Mouse (Mus musculus) kidney, embryonic 15.5 days (tissue): ENCODE measurements around the gene Sept3. TPM values are rescaled to one million over a fixed set of nuclear protein-coding genes. Genes with fewer than 3 reads are reported as not detected.

ENCODE experiments used
- ATAC-seq: fragments of 200-750 bp; cut with Nextera tagmentation; replicated peaks from 2 replicates; pipeline ENCODE4 v1.8.0; 2017; ENCODE audit warnings: moderate TSS enrichment; ENCODE audit not compliant: low FRiP score
- H3K27ac ChIP-seq: fragments of 300-500 bp; sonication (generic); 2 replicates; pipeline ENCODE4 v1.5.1; 2015; ENCODE audit warnings: mild to moderate bottlenecking, inconsistent platforms
- H3K27me3 ChIP-seq: fragments of 300-500 bp; sonication (generic); 2 replicates; pipeline ENCODE4 v1.6.1; 2015; ENCODE audit warnings: inconsistent platforms
- H3K36me3 ChIP-seq: fragments of 300-500 bp; sonication (generic); 2 replicates; pipeline ENCODE4 v1.6.1; 2015; ENCODE audit warnings: inconsistent platforms
- H3K4me1 ChIP-seq: fragments of 300-500 bp; sonication (generic); 2 replicates; pipeline ENCODE4 v1.6.1; 2015; ENCODE audit warnings: inconsistent platforms
- H3K4me2 ChIP-seq: fragments of 300-500 bp; sonication (generic); 2 replicates; pipeline ENCODE4 v1.6.1; 2015; ENCODE audit warnings: moderate library complexity, mild to moderate bottlenecking, inconsistent platforms
- H3K4me3 ChIP-seq: fragments of 300-500 bp; sonication (generic); replicated peaks from 2 replicates; pipeline ENCODE4 v1.5.1; 2015; ENCODE audit warnings: mild to moderate bottlenecking, inconsistent platforms
- H3K9ac ChIP-seq: fragments of 300-500 bp; sonication (generic); 2 replicates; pipeline ENCODE4 v1.6.1; 2015; ENCODE audit warnings: mild to moderate bottlenecking, inconsistent platforms
- H3K9me3 ChIP-seq: fragments of 300-500 bp; sonication (generic); replicated peaks from 2 replicates; pipeline ENCODE4 v1.6.1; 2016; ENCODE audit warnings: inconsistent platforms
- WGBS: fragments of 180-500 bp; shearing (Covaris S2); methylation state at CpG from one replicate; pipeline ENCODE4 v1.1.7; 2015; ENCODE audit warnings: mixed read lengths; 5-methylcytosine and 5-hydroxymethylcytosine counted together
- polyA plus RNA-seq: library from polyadenylated mRNA; unstranded; fragments of >200 nt; fragmentation: Nextera tagmentation; extraction: Ambion mirVana; gene quantifications from 2 replicates; pipeline ENCODE4 v1.2.1, GENCODE M21; 2015

Sept3 gene
- polyA plus RNA-seq, 1 experiment from 2014 or later = 13.6 TPM

GRCm38 (mm10) chr15:82308416-82308815 lies 33.7 kb downstream of the Sept3 start:
- ATAC-seq = no peak
- H3K9ac ChIP-seq = no peak overlapping the region

DNA sequence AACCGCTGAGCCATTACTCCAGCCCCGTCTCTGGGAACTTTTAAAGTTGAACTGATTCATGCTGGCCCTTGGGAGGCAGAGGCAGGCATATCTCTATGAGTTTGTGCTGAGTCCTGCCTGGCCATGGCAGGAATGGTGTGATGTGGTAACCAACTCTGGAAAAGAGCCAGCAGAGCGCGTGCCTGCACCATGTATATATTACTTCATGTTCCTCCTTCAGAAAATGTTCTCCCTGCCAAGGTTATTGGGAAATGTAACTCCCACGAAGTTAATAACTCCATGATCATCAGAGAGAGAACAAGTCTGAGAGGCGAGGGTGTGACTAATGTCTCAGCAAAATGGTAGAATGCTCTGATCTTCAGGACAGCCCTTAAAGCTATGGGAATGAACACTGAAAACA lies 43.1 kb downstream of the Sept3 start:
- ATAC-seq = no peak
- WGBS = 84% methylated on average over 6 of the region's 6 CpGs
- Histone ChIP-seq H3K4me1 (peaks cover 20% of the 10 kb centered on the region), H3K4me2 (no peak overlapping the region), H3K4me3 (no peak overlapping the region), H3K9ac (no peak overlapping the region), H3K36me3 (no peaks in the 10 kb centered on the region), H3K27me3 (no peaks in the 10 kb centered on the region), H3K9me3 (no peaks in the 10 kb centered on the region), H3K27ac (no peak overlapping the region)

More at GRCm38 (mm10) chr15:82308416-82308815, 33.7 kb downstream of the Sept3 start:
- Histone ChIP-seq H3K4me3 (no peak overlapping the region), H3K9me3 (no peaks in the 10 kb centered on the region), H3K4me2 (no peak overlapping the region), H3K4me1 (0 out of 2 replicates have a peak, but pooled peaks cover 2% of the 10 kb centered on the region), H3K27me3 (no peaks in the 10 kb centered on the region), H3K27ac (no peak overlapping the region), H3K36me3 (no peaks in the 10 kb centered on the region)
- WGBS = 76% methylated on average over 3 of the region's 3 CpGs

DNA sequence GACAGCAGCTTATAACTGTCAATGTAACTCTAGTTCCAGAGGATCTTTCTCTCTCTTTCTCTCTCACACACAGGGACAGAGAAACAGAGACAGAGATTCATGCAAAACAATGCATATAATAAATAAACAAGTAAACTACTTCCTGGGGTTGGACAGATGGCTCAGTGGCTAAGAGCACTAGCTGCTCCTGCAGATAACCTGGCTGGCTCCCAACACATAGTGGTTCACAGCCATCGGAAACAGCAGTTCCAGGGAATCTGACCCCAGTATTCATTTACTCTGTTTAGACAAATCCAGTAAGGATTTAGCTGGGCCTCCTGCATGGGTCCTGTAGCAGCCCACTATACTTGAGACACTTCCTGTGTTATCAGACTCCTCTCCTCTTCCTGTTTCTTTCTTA lies 44.9 kb downstream of the Sept3 start:
- no peaks in the 10 kb centered on the region for H3K36me3 ChIP-seq
- H3K4me2 ChIP-seq = no peak overlapping the region
- H3K9me3 ChIP-seq = no peaks in the 10 kb centered on the region
- H3K4me3 ChIP-seq = no peak overlapping the region
- WGBS = 48% methylated on average over 1 of the region's 1 CpGs
- no peaks in the 10 kb centered on the region for H3K27me3 ChIP-seq
- peaks cover 17% of the 10 kb centered on the region for H3K4me1 ChIP-seq
- no peak overlapping the region for H3K27ac ChIP-seq
- ATAC-seq = no peak
- H3K9ac ChIP-seq = no peak overlapping the region

GRCm38 (mm10) chr15:82322195-82322594 lies 47.5 kb downstream of the Sept3 start:
- no peak for ATAC-seq
- no peak overlapping the region for H3K27ac ChIP-seq
- WGBS = 76% methylated on average over 8 of the region's 8 CpGs

DNA sequence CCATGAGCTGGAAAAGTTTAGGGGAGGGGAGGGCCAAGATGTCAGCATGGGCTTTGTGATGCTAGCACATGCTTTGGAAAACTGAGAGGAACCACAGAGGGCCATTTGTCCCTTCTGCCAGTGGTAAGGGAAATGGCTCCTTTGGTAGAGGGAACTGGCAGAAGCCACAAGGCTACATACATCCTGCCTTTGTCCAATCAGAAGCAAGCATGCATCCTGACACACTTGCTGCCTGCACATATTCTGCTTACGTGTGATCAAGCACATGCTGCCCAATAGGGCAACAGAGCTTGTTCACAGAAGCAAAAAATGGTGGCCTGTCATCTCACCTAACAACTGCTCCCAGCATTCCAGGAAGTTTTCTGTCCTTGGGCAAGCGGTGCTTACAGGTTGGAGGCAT lies 50.7 kb downstream of the Sept3 start:
- Histone ChIP-seq H3K9me3 (no peaks in the 10 kb centered on the region), H3K4me2 (no peak overlapping the region), H3K27me3 (no peaks in the 10 kb centered on the region), H3K4me1 (0 out of 2 replicates have a peak, but pooled peaks cover 5% of the 10 kb centered on the region), H3K4me3 (no peak overlapping the region), H3K9ac (no peak overlapping the region), H3K27ac (no peak overlapping the region), H3K36me3 (peaks cover 12% of the 10 kb centered on the region)
- ATAC-seq = no peak
- 70% methylated on average over 2 of the region's 2 CpGs for WGBS

More at GRCm38 (mm10) chr15:82322195-82322594, 47.5 kb downstream of the Sept3 start:
- Histone ChIP-seq H3K9me3 (no peaks in the 10 kb centered on the region), H3K4me1 (0 out of 2 replicates have a peak, but pooled peaks cover 5% of the 10 kb centered on the region), H3K27me3 (no peaks in the 10 kb centered on the region), H3K9ac (no peak overlapping the region), H3K4me3 (no peak overlapping the region), H3K36me3 (no peaks in the 10 kb centered on the region), H3K4me2 (no peak overlapping the region)

- Histone ChIP-seq H3K27me3 (no peaks in the 10 kb centered on the region), H3K36me3 (peaks cover 40% of the 10 kb centered on the region), H3K9me3 (no peaks in the 10 kb centered on the region), H3K4me3 (no peak overlapping the region), H3K4me1 (peaks cover 24% of the 10 kb centered on the region), H3K9ac (no peak overlapping the region), H3K4me2 (no peak overlapping the region), H3K27ac (no peak overlapping the region)
- ATAC-seq = no peak
- WGBS = 96% methylated on average over 4 of the region's 4 CpGs
These were observed 60.5 kb downstream of the Sept3 start for GRCm38 (mm10) chr15:82335194-82335593.

- no peak overlapping the region for H3K4me2 ChIP-seq
These were observed 61.9 kb downstream of the Sept3 start for GRCm38 (mm10) chr15:82336629-82337028.

GRCm38 (mm10) chr15:82337875-82338274 lies 63.2 kb downstream of the Sept3 start:
- Histone ChIP-seq H3K27me3 (no peaks in the 10 kb centered on the region), H3K27ac (0 out of 2 replicates have a peak overlapping the region, but pooled peaks have one; percentile 33), H3K36me3 (peaks cover 31% of the 10 kb centered on the region), H3K4me1 (peaks cover 50% of the 10 kb centered on the region), H3K9me3 (no peaks in the 10 kb centered on the region), H3K4me2 (peak overlapping the region; percentile 65), H3K4me3 (peak overlapping the region; percentile 54), H3K9ac (peak overlapping the region; percentile 53)
- ATAC-seq = no peak
- WGBS = 27% methylated on average over 4 of the region's 4 CpGs

More at GRCm38 (mm10) chr15:82336629-82337028, 61.9 kb downstream of the Sept3 start:
- Histone ChIP-seq H3K9ac (no peak overlapping the region), H3K27me3 (no peaks in the 10 kb centered on the region), H3K9me3 (no peaks in the 10 kb centered on the region), H3K27ac (no peak overlapping the region), H3K4me3 (no peak overlapping the region), H3K36me3 (peaks cover 34% of the 10 kb centered on the region), H3K4me1 (peaks cover 39% of the 10 kb centered on the region)
- 90% methylated on average over 12 of the region's 12 CpGs for WGBS
- no peak for ATAC-seq

- H3K4me1 ChIP-seq = peaks cover 54% of the 10 kb centered on the region
- peak within 1 kb of the TSS; percentile 65 for H3K4me2 ChIP-seq
- no peaks in the 10 kb centered on the region for H3K9me3 ChIP-seq
- peak; percentile 88 for ATAC-seq
- peak within 1 kb of the TSS; percentile 54 for H3K4me3 ChIP-seq
- WGBS = under 1% methylated on average over 41 of the region's 41 CpGs
- H3K27ac ChIP-seq = peak within 1 kb of the TSS; percentile 82; the same call in 1 of the 2 replicates
- H3K9ac ChIP-seq = peak within 1 kb of the TSS; percentile 53
- no peaks in the 10 kb centered on the region for H3K27me3 ChIP-seq
- peaks cover 27% of the 10 kb centered on the region for H3K36me3 ChIP-seq
These were observed 64.0 kb downstream of the Sept3 start, which contains the start of the genes Naga, Pheta2 and Smdt1 for GRCm38 (mm10) chr15:82338593-82339112. Gene Naga (minus strand): TSS chr15:82338925. Gene Pheta2 (plus strand): TSS chr15:82338942. Gene Smdt1 (plus strand): TSS chr15:82338959.

- Histone ChIP-seq H3K27me3 (no peaks in the 10 kb centered on the region), H3K9ac (peak overlapping the region; percentile 53; the same call in 1 of the 2 replicates), H3K36me3 (peaks cover 24% of the 10 kb centered on the region), H3K27ac (peak overlapping the region; percentile 82; the same call in 1 of the 2 replicates), H3K4me1 (peaks cover 56% of the 10 kb centered on the region), H3K4me2 (peak overlapping the region; percentile 65), H3K4me3 (peak overlapping the region; percentile 54), H3K9me3 (no peaks in the 10 kb centered on the region)
- no peak for ATAC-seq
- WGBS = 60% methylated on average over 10 of the region's 10 CpGs
These were observed 64.5 kb downstream of the Sept3 start for GRCm38 (mm10) chr15:82339150-82339549.

- Histone ChIP-seq H3K27ac (peak overlapping the region; percentile 82; the same call in 1 of the 2 replicates), H3K4me1 (peaks cover 56% of the 10 kb centered on the region), H3K9me3 (no peaks in the 10 kb centered on the region), H3K4me3 (no peak overlapping the region; the same call in 1 of the 2 replicates), H3K27me3 (no peaks in the 10 kb centered on the region), H3K36me3 (peaks cover 18% of the 10 kb centered on the region), H3K4me2 (no peak overlapping the region), H3K9ac (no peak overlapping the region)
- WGBS = 73% methylated on average over 8 of the region's 8 CpGs
- no peak for ATAC-seq
These were observed 65.1 kb downstream of the Sept3 start for GRCm38 (mm10) chr15:82339634-82340254.

DNA sequence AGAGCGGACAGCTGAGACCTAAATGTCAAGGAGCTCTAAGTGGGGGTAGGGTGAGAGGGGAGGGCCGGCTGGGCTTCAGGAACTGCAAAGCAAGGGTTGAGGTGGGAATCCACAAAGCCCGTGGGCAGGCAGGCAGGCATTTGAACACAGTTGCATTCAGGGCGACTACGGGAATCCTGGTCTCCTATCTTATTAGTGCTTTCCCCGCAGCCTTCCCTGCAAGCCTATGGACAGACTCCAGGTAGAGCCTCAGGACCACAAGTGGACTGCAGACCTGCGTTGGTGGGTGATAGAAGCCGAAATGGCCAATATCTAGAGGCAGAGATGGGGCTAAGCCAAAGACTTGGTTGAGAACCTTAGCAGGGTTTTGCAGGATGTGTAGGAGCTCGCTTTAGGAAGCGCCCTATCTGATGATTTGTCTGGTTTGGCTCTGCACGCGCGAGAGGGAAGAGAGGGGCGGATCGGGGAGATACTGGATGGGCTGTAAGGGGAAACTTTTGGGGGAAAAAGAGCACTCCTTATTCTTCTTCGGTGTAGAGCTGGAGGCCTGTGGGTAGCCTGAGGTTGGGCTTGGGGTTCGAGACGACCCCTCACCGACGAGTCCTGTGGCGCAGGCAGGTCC lies 65.8 kb downstream of the Sept3 start:
- WGBS = 38% methylated on average over 21 of the region's 21 CpGs
- Histone ChIP-seq H3K4me2 (peak overlapping the region; percentile 82), H3K9me3 (no peaks in the 10 kb centered on the region), H3K4me3 (peak overlapping the region; percentile 49), H3K36me3 (peaks cover 10% of the 10 kb centered on the region), H3K9ac (peak overlapping the region; percentile 62), H3K27me3 (no peaks in the 10 kb centered on the region), H3K27ac (peak overlapping the region; percentile 82), H3K4me1 (peaks cover 56% of the 10 kb centered on the region)
- ATAC-seq = no peak
